Mouse (Mus musculus) liver, adult 2 months (tissue): ENCODE measurements around the gene Gar1.

Experiments
- CTCF ChIP-seq: fragments of 200-500 bp; IDR thresholded peaks from 2 replicates; pipeline ENCODE4 v1.5.1; 2011; ENCODE audit warnings: low read depth, low read length, control low read depth
- POLR2A ChIP-seq: fragments of 200-500 bp; IDR thresholded peaks from 2 replicates; pipeline ENCODE4 v1.6.1; 2011; ENCODE audit warnings: low read length, control low read depth; ENCODE audit not compliant: insufficient read depth; ENCODE audit errors: extremely low read depth

GRCm38 (mm10) chr3:129826691-129827090 lies 4.5 kb downstream of the Gar1 start:
- TF ChIP-seq CTCF (no peak), POLR2A (no peak)
